Mouse (Mus musculus) spleen, postnatal 10 days (tissue): Measurements from ENCODE around the gene Snrpb.

Source experiments
- DNase-seq, 2 experiments: peaks; one replicate each; pipeline ENCODE4 v3.0.0; 2021 to 2022; ENCODE audit warnings: low spot score in 2 of 2

Gene Snrpb

GRCm38 (mm10) chr2:130178706-130179506 lies at the start of gene Snrpb:
Gene Snrpb, minus strand, starts transcription at chr2:130179403.
- DNase-seq = peak; percentile 86 to 91

GRCm38 (mm10) chr2:130211581-130211980 lies 32.4 kb upstream of the Snrpb start:
- no peak for DNase-seq

GRCm38 (mm10) chr2:130209636-130210035 lies 30.4 kb upstream of the Snrpb start:
- no peak for DNase-seq

- no peak for DNase-seq
Observed at GRCm38 (mm10) chr2:130207996-130208395, 28.8 kb upstream of the Snrpb start.

GRCm38 (mm10) chr2:130207376-130207775 lies 28.2 kb upstream of the Snrpb start:
- no peak for DNase-seq

- no peak for DNase-seq
Observed at GRCm38 (mm10) chr2:130200961-130201360, 21.8 kb upstream of the Snrpb start.

GRCm38 (mm10) chr2:130194894-130195293 lies 15.7 kb upstream of the Snrpb start, which contains the start of gene Tmc2:
Gene Tmc2, plus strand, starts transcription at chr2:130195194.
- no peak for DNase-seq

- DNase-seq = no peak
Observed at GRCm38 (mm10) chr2:130188391-130188790, 9.2 kb upstream of the Snrpb start.

GRCm38 (mm10) chr2:130179507-130180019 lies 360 bp upstream of the Snrpb start:
- no peak for DNase-seq

GRCm38 (mm10) chr2:130178381-130178705 lies 860 bp downstream of the Snrpb start:
- no peak for DNase-seq

- DNase-seq = no peak
Observed at GRCm38 (mm10) chr2:130176820-130177219, 2.4 kb downstream of the Snrpb start.

GRCm38 (mm10) chr2:130171674-130172073 lies 7.5 kb downstream of the Snrpb start:
- DNase-seq = no peak

- DNase-seq = peak in 1 of 2 experiments; percentile 56
Observed at GRCm38 (mm10) chr2:130167861-130168260, 11.3 kb downstream of the Snrpb start.

- DNase-seq = no peak
Observed at GRCm38 (mm10) chr2:130166311-130167214, 12.6 kb downstream of the Snrpb start.

- no peak for DNase-seq
Observed at GRCm38 (mm10) chr2:130162701-130163100, 16.5 kb downstream of the Snrpb start.

- DNase-seq = no peak
Observed at GRCm38 (mm10) chr2:130158088-130158437, 21.1 kb downstream of the Snrpb start.

- DNase-seq = no peak
Observed at GRCm38 (mm10) chr2:130157231-130158087, 21.7 kb downstream of the Snrpb start.

GRCm38 (mm10) chr2:130155851-130156250 lies 23.4 kb downstream of the Snrpb start:
- DNase-seq = no peak

GRCm38 (mm10) chr2:130155171-130155570 lies 24.0 kb downstream of the Snrpb start:
- no peak for DNase-seq

- DNase-seq = no peak
Observed at GRCm38 (mm10) chr2:130146089-130146668, 33.0 kb downstream of the Snrpb start.

- DNase-seq = no peak
Observed at GRCm38 (mm10) chr2:130144703-130145324, 34.4 kb downstream of the Snrpb start.
